Mouse (Mus musculus): ENCODE data around the gene Myo1a. TPM values are rescaled to one million over a fixed set of nuclear protein-coding genes. Genes with fewer than 3 reads are reported as not detected.

Gene Myo1a
- polyA plus RNA-seq, 1 experiment: 18.5 TPM

DNA sequence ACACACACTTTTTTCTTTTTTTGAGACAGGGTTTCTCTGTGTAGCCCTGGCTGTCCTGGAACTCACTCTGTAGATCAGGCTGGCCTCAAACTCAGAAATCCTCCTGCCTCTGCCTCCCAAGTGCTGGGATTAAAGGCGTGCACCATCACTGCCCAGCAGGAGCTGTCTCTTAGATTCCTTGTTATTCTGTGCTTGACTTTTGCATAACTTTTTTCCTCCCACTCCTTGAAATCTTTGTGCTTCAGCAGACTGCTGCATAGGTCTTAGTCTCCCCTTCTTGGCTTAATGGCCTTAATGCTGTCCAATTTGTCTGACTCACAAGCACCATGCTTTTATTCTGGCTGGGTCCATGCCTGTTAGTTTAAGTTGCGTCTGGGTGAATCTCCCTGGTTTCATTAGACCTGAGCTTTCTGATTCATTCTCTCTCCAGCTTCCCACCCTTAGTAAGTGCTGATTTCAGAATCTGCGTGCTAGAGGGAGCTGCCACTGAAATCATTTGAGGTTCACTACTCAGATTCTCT lies 3.9 kb downstream of the Myo1a start:
- no peak for TF ChIP-seq CTCF (IDR thresholded peaks at IDR 0.05; ENCODE audit: control insufficient read depth, insufficient read depth, insufficient replicate concordance, low read depth, low read length)
- TF ChIP-seq POLR2A (IDR thresholded peaks at IDR 0.05; ENCODE audit: control insufficient read depth, low read depth, low read length): no peak
- Histone ChIP-seq H3K27me3 (ENCODE audit: control insufficient read depth, insufficient read depth, low read length) (no peaks in the 10 kb centered on the region), H3K36me3 (ENCODE audit: control insufficient read depth, insufficient read depth, low read length) (no peaks in the 10 kb centered on the region; the same call in 1 of the 2 replicates), H3K4me3 (ENCODE audit: control insufficient read depth, low read depth, low read length) (no peak overlapping the region), H3K27ac (ENCODE audit: control insufficient read depth, insufficient read depth, low read depth, low read length) (no peak overlapping the region), H3K4me1 (ENCODE audit: control insufficient read depth, insufficient read depth, low read length) (peaks cover 2% of the 10 kb centered on the region; the same call in 1 of the 2 replicates)

DNA sequence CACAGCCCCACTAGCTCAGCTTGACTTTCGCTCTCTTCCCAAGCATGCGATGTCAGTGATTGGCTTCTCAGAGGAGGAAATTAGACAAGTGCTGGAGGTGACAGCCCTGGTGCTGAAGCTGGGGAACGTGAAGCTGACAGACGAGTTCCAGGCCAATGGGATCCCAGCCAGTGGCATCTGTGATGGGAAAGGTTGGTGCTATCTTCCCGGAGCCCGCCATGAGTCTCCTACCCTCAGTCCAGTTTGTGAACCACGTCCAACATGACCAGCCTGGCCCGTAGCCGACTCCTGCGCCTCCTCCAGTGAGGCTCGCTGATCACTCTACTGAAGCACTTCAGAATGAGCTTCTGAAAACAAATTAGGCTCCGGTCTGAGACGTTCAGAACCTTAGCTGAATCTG lies 5.4 kb downstream of the Myo1a start:
- H3K27me3 ChIP-seq (ENCODE audit: control insufficient read depth, insufficient read depth, low read length): no peaks in the 10 kb centered on the region
- H3K27ac ChIP-seq (ENCODE audit: control insufficient read depth, insufficient read depth, low read depth, low read length): no peak overlapping the region
- peaks cover 8% of the 10 kb centered on the region for H3K4me1 ChIP-seq (ENCODE audit: control insufficient read depth, insufficient read depth, low read length)
- TF ChIP-seq CTCF (IDR thresholded peaks at IDR 0.05; ENCODE audit: control insufficient read depth, insufficient read depth, insufficient replicate concordance, low read depth, low read length) (no peak), POLR2A (IDR thresholded peaks at IDR 0.05; ENCODE audit: control insufficient read depth, low read depth, low read length) (no peak)
- no peak overlapping the region for H3K4me3 ChIP-seq (ENCODE audit: control insufficient read depth, low read depth, low read length)
- H3K36me3 ChIP-seq (ENCODE audit: control insufficient read depth, insufficient read depth, low read length): no peaks in the 10 kb centered on the region; the same call in 1 of the 2 replicates

DNA sequence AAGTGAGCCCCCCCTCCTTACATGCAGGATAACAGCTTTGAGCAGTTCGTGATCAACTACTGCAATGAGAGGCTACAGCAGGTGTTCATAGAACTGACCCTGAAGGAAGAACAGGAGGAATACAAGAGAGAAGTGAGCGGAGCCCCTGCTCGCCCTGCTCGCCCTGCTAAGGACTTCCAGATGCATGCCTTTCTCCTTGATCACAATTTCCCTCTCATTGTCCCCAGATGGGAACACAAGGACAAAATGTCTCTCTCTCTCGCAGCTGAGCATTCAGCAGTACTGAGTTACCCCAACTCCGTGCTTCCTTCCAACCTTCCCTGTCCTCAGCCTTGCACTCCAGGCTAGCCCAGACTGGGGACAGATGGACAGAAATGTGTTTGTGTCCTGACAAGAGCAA lies 7.8 kb downstream of the Myo1a start:
- TF ChIP-seq POLR2A (IDR thresholded peaks at IDR 0.05; ENCODE audit: control insufficient read depth, low read depth, low read length) (no peak), CTCF (IDR thresholded peaks at IDR 0.05; ENCODE audit: control insufficient read depth, insufficient read depth, insufficient replicate concordance, low read depth, low read length) (no peak)

DNA sequence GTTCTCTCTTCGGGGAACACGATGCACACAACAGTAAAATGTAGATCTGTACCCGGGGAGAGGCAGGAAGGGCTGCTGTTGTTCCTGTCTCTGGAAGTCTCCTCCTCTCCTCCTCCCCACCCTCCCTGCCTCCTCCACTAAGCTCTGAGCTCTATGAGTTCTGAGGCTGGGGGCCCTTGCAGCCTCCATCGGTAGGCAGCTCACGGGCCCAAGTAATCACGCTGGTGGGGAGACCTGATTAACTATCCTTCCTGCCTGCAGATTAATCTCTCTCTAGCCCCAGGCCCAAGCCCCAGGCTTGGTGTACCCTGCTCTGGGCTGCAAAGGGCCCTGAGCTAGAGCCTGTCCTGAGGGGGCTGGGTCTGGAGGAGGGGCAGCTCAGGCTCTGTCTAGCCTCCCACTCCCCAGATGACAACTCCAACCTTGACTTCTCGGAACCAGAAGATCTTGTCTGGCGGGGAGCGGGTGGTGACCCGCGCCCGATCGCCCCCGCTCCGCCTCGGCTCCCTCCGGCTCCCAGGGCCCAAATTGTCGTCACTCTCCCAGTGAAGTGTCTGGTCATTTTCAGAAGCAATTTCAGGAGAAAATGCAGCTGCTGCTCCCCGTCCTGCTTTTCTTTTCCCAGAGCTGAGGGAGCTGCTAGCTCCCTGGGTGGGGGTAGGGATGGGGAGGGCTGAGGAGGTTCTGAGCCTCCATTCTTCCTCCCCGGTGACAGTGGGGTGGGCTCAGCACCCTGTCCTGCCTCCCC lies 16.9 kb downstream of the Myo1a start:
- TF ChIP-seq POLR2A (IDR thresholded peaks at IDR 0.05; ENCODE audit: control insufficient read depth, low read depth, low read length) (no peak), CTCF (IDR thresholded peaks at IDR 0.05; ENCODE audit: control insufficient read depth, insufficient read depth, insufficient replicate concordance, low read depth, low read length) (no peak)

More for the DNA sequence above, 7.8 kb downstream of the Myo1a start:
- Histone ChIP-seq H3K27ac (ENCODE audit: control insufficient read depth, insufficient read depth, low read depth, low read length) (no peak overlapping the region), H3K36me3 (ENCODE audit: control insufficient read depth, insufficient read depth, low read length) (no peaks in the 10 kb centered on the region; the same call in 1 of the 2 replicates), H3K4me1 (ENCODE audit: control insufficient read depth, insufficient read depth, low read length) (peaks cover 8% of the 10 kb centered on the region), H3K27me3 (ENCODE audit: control insufficient read depth, insufficient read depth, low read length) (no peaks in the 10 kb centered on the region), H3K4me3 (ENCODE audit: control insufficient read depth, low read depth, low read length) (no peak overlapping the region)

DNA sequence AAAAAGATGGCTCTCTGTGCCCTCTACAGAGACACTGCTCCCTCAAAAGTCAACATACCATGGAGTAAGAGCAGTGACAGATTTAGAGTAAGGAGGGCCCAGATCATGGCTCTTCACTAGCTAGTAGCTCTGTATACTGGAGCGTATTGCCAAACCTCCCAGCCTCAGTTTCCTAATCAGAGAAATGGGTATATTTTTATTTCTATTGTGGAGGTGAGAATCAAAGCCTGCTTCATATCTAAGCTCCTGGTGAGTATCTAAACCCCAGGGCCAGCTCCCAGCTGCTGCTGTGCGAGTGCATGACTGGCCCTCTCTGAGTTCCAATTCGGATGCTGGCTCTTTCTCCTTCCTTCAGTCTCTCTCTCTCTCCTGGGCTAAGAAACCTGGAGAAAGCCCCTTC lies 19.2 kb downstream of the Myo1a start, which contains the start of gene Tac2:
Gene Tac2, plus strand, starts transcription at position 301 of the 400 bp plus-strand sequence.
- TF ChIP-seq POLR2A (IDR thresholded peaks at IDR 0.05; ENCODE audit: control insufficient read depth, low read depth, low read length) (no peak), CTCF (IDR thresholded peaks at IDR 0.05; ENCODE audit: control insufficient read depth, insufficient read depth, insufficient replicate concordance, low read depth, low read length) (no peak)
- no peak within 1 kb of the TSS for H3K27ac ChIP-seq (ENCODE audit: control insufficient read depth, insufficient read depth, low read depth, low read length)
- H3K4me1 ChIP-seq (ENCODE audit: control insufficient read depth, insufficient read depth, low read length): no peaks in the 10 kb centered on the region
- H3K36me3 ChIP-seq (ENCODE audit: control insufficient read depth, insufficient read depth, low read length): no peaks in the 10 kb centered on the region
- no peak within 1 kb of the TSS for H3K4me3 ChIP-seq (ENCODE audit: control insufficient read depth, low read depth, low read length)
- H3K27me3 ChIP-seq (ENCODE audit: control insufficient read depth, insufficient read depth, low read length): no peaks in the 10 kb centered on the region

More for the DNA sequence above, 16.9 kb downstream of the Myo1a start:
- Histone ChIP-seq H3K4me1 (ENCODE audit: control insufficient read depth, insufficient read depth, low read length) (no peaks in the 10 kb centered on the region), H3K4me3 (ENCODE audit: control insufficient read depth, low read depth, low read length) (no peak overlapping the region), H3K27me3 (ENCODE audit: control insufficient read depth, insufficient read depth, low read length) (no peaks in the 10 kb centered on the region), H3K36me3 (ENCODE audit: control insufficient read depth, insufficient read depth, low read length) (peaks cover 3% of the 10 kb centered on the region; the same call in 1 of the 2 replicates), H3K27ac (ENCODE audit: control insufficient read depth, insufficient read depth, low read depth, low read length) (peak overlapping the region; percentile 63)

DNA sequence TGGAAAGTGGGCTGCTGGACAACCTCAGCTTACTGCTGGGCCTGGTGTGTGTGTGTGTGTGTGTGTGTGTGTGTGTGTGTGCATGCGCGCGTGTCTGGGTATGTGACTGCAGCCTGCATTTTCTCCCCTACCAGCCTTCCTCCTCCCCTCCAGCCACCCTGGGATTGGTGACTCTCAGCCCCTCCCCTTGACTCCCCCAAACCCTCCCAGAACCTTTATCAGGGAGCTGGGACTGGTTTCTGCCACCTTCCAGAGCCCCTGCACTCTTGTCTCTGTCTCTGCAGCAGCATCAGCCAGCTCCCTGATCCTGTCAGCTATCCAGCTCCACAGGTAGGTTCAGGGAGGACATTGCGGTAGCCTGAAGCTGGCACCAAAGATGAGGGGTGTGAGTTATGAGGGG lies 20.2 kb downstream of the Myo1a start:
- TF ChIP-seq POLR2A (IDR thresholded peaks at IDR 0.05; ENCODE audit: control insufficient read depth, low read depth, low read length): no peak
- no peak for TF ChIP-seq CTCF (IDR thresholded peaks at IDR 0.05; ENCODE audit: control insufficient read depth, insufficient read depth, insufficient replicate concordance, low read depth, low read length)
- H3K4me3 ChIP-seq (ENCODE audit: control insufficient read depth, low read depth, low read length): no peak overlapping the region
- H3K4me1 ChIP-seq (ENCODE audit: control insufficient read depth, insufficient read depth, low read length): no peaks in the 10 kb centered on the region
- H3K36me3 ChIP-seq (ENCODE audit: control insufficient read depth, insufficient read depth, low read length): no peaks in the 10 kb centered on the region
- no peaks in the 10 kb centered on the region for H3K27me3 ChIP-seq (ENCODE audit: control insufficient read depth, insufficient read depth, low read length)
- H3K27ac ChIP-seq (ENCODE audit: control insufficient read depth, insufficient read depth, low read depth, low read length): no peak overlapping the region

DNA sequence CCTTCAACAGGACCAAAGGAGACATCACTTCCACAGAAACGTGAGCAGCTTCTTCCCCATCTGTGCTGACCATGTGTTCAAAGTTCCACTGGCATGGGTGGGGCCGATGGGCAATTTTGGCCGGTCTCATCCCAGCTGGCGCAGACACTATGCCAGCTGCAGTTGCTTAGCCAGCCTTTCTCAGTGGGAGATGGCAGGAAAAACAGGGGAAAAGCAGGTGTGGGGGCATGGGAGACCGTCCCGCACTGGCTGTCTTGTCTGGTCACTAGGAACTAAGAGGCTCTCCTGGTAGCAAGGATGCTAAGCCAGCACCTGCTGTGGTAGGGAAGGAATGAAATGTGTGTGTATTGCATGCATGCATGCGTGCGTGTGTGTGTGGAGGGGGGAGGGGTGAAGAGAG lies 23.5 kb downstream of the Myo1a start:
- Histone ChIP-seq H3K27ac (ENCODE audit: control insufficient read depth, insufficient read depth, low read depth, low read length) (no peak overlapping the region), H3K36me3 (ENCODE audit: control insufficient read depth, insufficient read depth, low read length) (no peaks in the 10 kb centered on the region), H3K4me1 (ENCODE audit: control insufficient read depth, insufficient read depth, low read length) (no peaks in the 10 kb centered on the region), H3K4me3 (ENCODE audit: control insufficient read depth, low read depth, low read length) (no peak overlapping the region), H3K27me3 (ENCODE audit: control insufficient read depth, insufficient read depth, low read length) (no peaks in the 10 kb centered on the region)
- TF ChIP-seq CTCF (IDR thresholded peaks at IDR 0.05; ENCODE audit: control insufficient read depth, insufficient read depth, insufficient replicate concordance, low read depth, low read length): no peak
- TF ChIP-seq POLR2A (IDR thresholded peaks at IDR 0.05; ENCODE audit: control insufficient read depth, low read depth, low read length): no peak

Measured in testis, adult 2 months (tissue).